Mouse (Mus musculus): ENCODE measurements around the gene Robo1. TPM values are rescaled to one million over a fixed set of nuclear protein-coding genes. Genes with fewer than 3 reads are reported as not detected.

The Robo1 gene
- polyA plus RNA-seq, 1 experiment from 2014 or later, result 5.7 TPM

DNA sequence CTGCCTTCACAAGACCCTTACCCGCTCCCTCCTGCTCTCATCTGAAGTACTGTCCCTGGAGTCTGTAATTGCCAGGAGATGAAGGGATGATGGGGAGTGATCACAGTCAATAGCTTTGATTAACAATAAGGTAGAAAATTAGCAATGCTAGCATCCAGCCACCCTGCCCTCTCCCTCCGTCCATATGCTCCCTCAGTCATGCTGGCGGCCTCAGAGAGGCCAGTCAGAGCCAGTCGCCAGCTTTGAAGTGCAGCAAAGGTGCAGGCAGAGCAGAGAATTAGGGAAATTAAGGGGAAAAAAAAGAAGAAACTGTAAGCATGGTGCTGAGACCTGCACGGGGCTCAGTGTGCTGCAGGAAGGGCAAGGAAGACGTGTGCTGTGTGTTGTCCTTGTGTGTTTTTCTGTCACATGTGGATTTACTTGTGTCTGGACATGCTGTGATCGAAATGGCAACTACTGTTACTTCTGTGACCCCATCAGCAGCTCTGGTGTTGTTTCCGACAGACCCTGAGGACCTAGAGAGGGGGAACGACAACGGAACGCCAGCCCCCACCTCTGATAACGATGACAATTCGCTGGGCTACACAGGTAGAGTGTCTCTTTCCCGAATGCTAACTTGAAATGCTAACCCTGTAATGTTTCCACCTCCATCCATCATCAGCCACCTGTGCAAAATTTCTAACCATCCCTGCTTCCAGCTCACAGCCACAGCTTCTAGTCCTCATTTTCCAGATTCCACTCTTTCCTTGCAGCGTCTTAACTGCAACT, 255.3 kb downstream of the Robo1 start:
- Histone ChIP-seq H3K4me3 (ENCODE audit: low read depth, low read length) (no peak overlapping the region), H3K4me1 (ENCODE audit: control insufficient read depth, low read depth, low read length) (no peaks in the 10 kb centered on the region), H3K27me3 (ENCODE audit: control insufficient read depth, insufficient read depth, low read depth, low read length) (no peaks in the 10 kb centered on the region), H3K27ac (ENCODE audit: low read length) (no peak overlapping the region), H3K36me3 (ENCODE audit: control insufficient read depth, insufficient read depth) (no peaks in the 10 kb centered on the region), H3K9ac (ENCODE audit: low read depth, low read length) (no peak overlapping the region), H3K9me3 (replicated peaks; ENCODE audit: control insufficient read depth, low read length) (no peaks in the 10 kb centered on the region), H3K4me2 (ENCODE audit: low read depth, low read length) (no peak overlapping the region)
- 24% methylated on average over 15 of the region's 15 CpGs for WGBS (ENCODE audit: insufficient replicate concordance)
- no peak for ATAC-seq (ENCODE audit: low read depth)

DNA sequence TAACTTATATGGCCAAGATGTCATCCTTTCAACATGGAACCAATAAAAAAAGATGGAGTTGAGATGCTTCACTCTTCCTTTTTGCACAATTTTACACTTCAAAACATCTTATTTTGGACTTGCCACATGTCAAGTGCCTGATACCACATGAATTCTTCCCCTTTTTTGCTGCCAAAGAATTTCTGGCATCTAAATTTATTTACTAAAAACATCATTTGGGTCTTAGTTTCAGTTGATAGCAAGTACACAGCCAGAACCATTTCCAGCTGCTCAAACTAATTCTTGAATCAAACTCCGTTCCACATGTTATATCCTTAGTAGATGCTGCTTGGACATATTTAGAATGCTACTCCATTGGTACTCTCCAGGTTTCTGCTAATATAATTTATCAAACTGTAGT, 267.1 kb downstream of the Robo1 start:
- H3K9me3 ChIP-seq (replicated peaks; ENCODE audit: control insufficient read depth, low read length), result no peaks in the 10 kb centered on the region
- H3K9ac ChIP-seq (ENCODE audit: low read depth, low read length), result no peak overlapping the region
- WGBS (ENCODE audit: insufficient replicate concordance), result 78% methylated on average over 1 of the region's 1 CpGs
- H3K36me3 ChIP-seq (ENCODE audit: control insufficient read depth, insufficient read depth), result no peaks in the 10 kb centered on the region
- H3K27ac ChIP-seq (ENCODE audit: low read length), result no peak overlapping the region
- H3K27me3 ChIP-seq (ENCODE audit: control insufficient read depth, insufficient read depth, low read depth, low read length), result no peaks in the 10 kb centered on the region
- no peak for ATAC-seq (ENCODE audit: low read depth)
- no peak overlapping the region for H3K4me2 ChIP-seq (ENCODE audit: low read depth, low read length)
- no peaks in the 10 kb centered on the region for H3K4me1 ChIP-seq (ENCODE audit: control insufficient read depth, low read depth, low read length)
- H3K4me3 ChIP-seq (ENCODE audit: low read depth, low read length), result no peak overlapping the region

DNA sequence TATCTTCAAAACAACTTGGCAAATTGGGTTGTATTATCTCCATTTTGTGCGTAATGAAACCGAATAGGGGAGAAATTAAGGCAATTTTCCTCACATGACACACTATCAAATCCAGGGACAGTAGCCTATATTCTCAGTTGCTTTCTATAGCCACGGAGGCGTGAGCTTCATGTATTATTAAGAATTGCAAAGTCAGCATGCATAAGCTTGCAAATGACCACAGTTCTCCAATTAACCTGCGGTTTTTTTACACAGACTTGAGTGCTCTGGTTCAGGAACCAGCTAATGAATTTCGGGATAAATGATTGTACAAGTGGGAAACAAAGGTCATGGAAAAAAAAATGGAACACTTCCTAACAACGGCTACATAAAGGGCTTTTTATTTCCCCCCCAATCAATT, 268.9 kb downstream of the Robo1 start:
- Histone ChIP-seq H3K36me3 (ENCODE audit: control insufficient read depth, insufficient read depth) (no peaks in the 10 kb centered on the region), H3K27me3 (ENCODE audit: control insufficient read depth, insufficient read depth, low read depth, low read length) (no peaks in the 10 kb centered on the region), H3K9ac (ENCODE audit: low read depth, low read length) (no peak overlapping the region), H3K4me2 (ENCODE audit: low read depth, low read length) (no peak overlapping the region), H3K9me3 (replicated peaks; ENCODE audit: control insufficient read depth, low read length) (no peaks in the 10 kb centered on the region), H3K4me3 (ENCODE audit: low read depth, low read length) (no peak overlapping the region), H3K27ac (ENCODE audit: low read length) (no peak overlapping the region), H3K4me1 (ENCODE audit: control insufficient read depth, low read depth, low read length) (no peaks in the 10 kb centered on the region)
- 58% methylated on average over 7 of the region's 7 CpGs for WGBS (ENCODE audit: insufficient replicate concordance)
- ATAC-seq (ENCODE audit: low read depth), result no peak

DNA sequence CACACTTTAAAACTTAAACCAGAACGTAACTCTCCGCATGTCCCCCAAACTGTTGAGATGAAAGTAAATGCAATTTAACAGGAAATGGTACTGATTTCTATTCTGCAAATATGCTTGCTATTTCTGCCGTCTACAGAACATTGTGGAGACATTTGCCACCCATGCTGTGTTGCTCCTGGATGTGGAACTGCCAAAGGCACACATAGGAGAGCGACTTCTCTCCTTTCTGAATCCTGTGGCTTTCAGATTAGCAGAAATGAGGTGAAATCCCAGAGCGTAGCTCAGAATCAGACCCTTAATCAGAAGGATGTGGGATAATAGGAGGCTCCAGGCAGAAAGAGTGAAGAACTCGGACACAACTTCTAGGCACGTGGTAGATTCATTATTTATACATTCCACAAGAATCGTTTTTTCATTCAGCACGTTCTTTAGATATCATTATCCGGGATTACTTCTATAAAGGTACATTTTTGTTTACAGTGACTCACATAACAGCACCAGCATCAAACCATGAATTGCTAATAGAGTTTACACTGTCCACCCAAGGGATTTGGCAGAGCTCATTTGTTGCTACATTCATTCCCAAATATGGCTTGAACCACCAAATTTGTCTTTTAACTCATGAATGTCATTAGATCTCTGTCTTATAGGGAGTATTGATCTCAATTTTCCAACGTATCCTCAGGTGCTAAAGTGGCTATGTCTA, 276.5 kb downstream of the Robo1 start:
- Histone ChIP-seq H3K4me2 (ENCODE audit: low read depth, low read length) (no peak overlapping the region), H3K9me3 (replicated peaks; ENCODE audit: control insufficient read depth, low read length) (no peaks in the 10 kb centered on the region), H3K4me1 (ENCODE audit: control insufficient read depth, low read depth, low read length) (no peaks in the 10 kb centered on the region), H3K27me3 (ENCODE audit: control insufficient read depth, insufficient read depth, low read depth, low read length) (no peaks in the 10 kb centered on the region), H3K9ac (ENCODE audit: low read depth, low read length) (no peak overlapping the region), H3K36me3 (ENCODE audit: control insufficient read depth, insufficient read depth) (no peaks in the 10 kb centered on the region), H3K27ac (ENCODE audit: low read length) (no peak overlapping the region), H3K4me3 (ENCODE audit: low read depth, low read length) (no peak overlapping the region)
- no peak for ATAC-seq (ENCODE audit: low read depth)
- 58% methylated on average over 11 of the region's 11 CpGs for WGBS (ENCODE audit: insufficient replicate concordance)

DNA sequence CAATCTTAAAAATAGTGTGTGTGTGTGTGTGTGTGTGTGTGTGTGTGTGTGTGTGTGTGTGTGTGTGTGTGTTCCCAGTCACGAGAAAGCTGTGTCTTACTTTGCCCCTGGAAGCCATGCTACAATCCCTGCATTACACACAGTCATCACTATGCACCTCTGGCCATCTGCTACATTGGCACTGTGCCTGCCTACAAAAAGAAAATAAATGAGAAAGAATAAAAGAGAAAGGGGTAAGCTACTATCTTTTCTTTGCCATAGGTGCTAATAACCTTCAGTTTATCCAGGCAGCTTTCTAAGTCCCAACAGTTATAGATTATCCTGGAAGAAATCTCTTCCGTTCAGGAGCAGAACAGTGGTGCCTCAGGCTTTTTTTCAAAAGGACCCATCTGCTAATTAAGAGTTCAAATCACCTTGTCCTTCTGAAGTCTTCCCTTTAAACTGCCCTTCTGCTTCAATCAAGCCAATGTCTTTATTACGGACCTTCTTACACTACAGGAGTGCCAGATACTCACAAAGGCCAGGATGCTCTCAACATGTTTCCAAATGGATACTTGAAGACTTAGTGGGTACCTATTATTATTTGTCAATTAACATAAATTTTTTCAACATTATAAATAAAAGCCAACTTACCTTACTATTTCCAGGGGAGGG, 277.2 kb downstream of the Robo1 start:
- Histone ChIP-seq H3K27me3 (ENCODE audit: control insufficient read depth, insufficient read depth, low read depth, low read length) (no peaks in the 10 kb centered on the region), H3K9me3 (replicated peaks; ENCODE audit: control insufficient read depth, low read length) (no peaks in the 10 kb centered on the region), H3K4me3 (ENCODE audit: low read depth, low read length) (no peak overlapping the region), H3K36me3 (ENCODE audit: control insufficient read depth, insufficient read depth) (no peaks in the 10 kb centered on the region), H3K4me1 (ENCODE audit: control insufficient read depth, low read depth, low read length) (no peaks in the 10 kb centered on the region), H3K27ac (ENCODE audit: low read length) (no peak overlapping the region), H3K4me2 (ENCODE audit: low read depth, low read length) (no peak overlapping the region), H3K9ac (ENCODE audit: low read depth, low read length) (no peak overlapping the region)
- no peak for ATAC-seq (ENCODE audit: low read depth)
- WGBS (ENCODE audit: insufficient replicate concordance), result 64% methylated on average over 3 of the region's 3 CpGs

DNA sequence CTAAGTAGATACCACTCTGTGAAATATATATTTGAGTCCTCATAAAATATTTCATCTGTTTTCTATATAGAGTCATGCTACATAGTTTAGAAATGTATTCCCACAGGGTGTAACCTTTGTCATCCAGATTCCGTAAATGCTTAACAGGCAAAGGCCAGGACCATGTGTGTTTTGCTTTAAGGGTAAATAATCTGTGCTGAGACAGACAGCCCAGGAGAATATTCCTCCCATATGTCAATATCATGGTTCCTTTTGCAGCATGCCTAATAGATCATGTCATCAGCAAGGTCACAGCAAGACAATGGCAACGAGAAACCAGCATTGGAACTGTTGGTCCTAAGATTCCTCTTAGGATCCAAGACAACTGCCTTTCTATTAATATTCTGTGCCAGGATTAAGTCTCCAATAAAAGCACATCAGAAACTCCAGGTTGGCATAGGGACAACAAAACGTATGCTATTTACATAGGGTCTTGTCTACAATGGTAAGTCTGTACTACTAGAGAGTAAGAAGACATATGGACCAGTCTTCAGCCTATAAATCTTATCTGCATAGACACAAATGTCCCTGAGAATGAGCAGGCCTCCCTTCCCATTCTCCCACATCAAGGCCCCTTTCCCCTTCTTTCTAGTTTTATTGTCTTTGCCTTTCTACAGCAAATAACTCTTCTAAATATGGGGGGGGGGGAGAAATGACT, 279.4 kb downstream of the Robo1 start:
- no peaks in the 10 kb centered on the region for H3K27me3 ChIP-seq (ENCODE audit: control insufficient read depth, insufficient read depth, low read depth, low read length)
- no peak overlapping the region for H3K27ac ChIP-seq (ENCODE audit: low read length)
- no peaks in the 10 kb centered on the region for H3K9me3 ChIP-seq (replicated peaks; ENCODE audit: control insufficient read depth, low read length)
- H3K36me3 ChIP-seq (ENCODE audit: control insufficient read depth, insufficient read depth), result no peaks in the 10 kb centered on the region
- H3K4me1 ChIP-seq (ENCODE audit: control insufficient read depth, low read depth, low read length), result no peaks in the 10 kb centered on the region
- no peak for ATAC-seq (ENCODE audit: low read depth)
- no peak overlapping the region for H3K4me3 ChIP-seq (ENCODE audit: low read depth, low read length)
- H3K4me2 ChIP-seq (ENCODE audit: low read depth, low read length), result no peak overlapping the region
- no peak overlapping the region for H3K9ac ChIP-seq (ENCODE audit: low read depth, low read length)
- 58% methylated on average over 3 of the region's 3 CpGs for WGBS (ENCODE audit: insufficient replicate concordance)

DNA sequence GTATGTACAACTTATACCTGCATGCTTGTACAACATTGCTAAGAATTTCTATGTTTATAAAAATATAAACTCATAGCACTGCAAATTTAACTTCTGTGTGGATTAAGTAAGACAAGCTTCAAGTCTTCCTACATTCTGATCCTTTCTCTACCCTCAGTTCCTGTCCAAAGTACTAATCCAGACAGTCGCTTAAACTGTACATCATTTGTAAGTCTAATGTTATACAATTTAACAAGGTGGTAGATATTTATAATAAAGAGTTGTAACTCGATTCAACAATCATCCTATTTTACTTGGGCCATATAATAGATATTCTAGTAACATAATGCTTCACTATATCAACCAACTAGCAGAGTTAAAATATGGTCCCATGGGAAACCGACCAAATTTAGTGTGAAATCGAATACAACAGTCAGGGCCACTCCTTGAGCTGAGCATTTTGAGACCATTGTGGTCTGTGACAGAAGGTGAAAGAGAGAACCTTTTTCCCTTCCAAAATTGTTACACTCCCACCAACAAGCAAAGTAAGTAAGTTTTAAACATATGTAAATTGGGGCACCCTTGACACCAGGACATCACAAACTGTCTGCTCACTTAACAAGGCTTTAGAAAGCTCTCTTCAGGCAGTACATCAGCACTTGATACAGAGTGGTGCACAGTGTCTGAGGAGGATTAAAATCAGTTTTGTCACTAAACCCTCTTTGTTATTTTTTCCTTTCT, 295.5 kb downstream of the Robo1 start:
- no peaks in the 10 kb centered on the region for H3K27me3 ChIP-seq (ENCODE audit: control insufficient read depth, insufficient read depth, low read depth, low read length)
- no peak for ATAC-seq (ENCODE audit: low read depth)
- 54% methylated on average over 4 of the region's 4 CpGs for WGBS (ENCODE audit: insufficient replicate concordance)
- H3K36me3 ChIP-seq (ENCODE audit: control insufficient read depth, insufficient read depth), result no peaks in the 10 kb centered on the region
- no peaks in the 10 kb centered on the region for H3K4me1 ChIP-seq (ENCODE audit: control insufficient read depth, low read depth, low read length)
- no peak overlapping the region for H3K4me3 ChIP-seq (ENCODE audit: low read depth, low read length)
- H3K27ac ChIP-seq (ENCODE audit: low read length), result no peak overlapping the region
- no peak overlapping the region for H3K4me2 ChIP-seq (ENCODE audit: low read depth, low read length)
- no peak overlapping the region for H3K9ac ChIP-seq (ENCODE audit: low read depth, low read length)
- H3K9me3 ChIP-seq (replicated peaks; ENCODE audit: control insufficient read depth, low read length), result no peaks in the 10 kb centered on the region

DNA sequence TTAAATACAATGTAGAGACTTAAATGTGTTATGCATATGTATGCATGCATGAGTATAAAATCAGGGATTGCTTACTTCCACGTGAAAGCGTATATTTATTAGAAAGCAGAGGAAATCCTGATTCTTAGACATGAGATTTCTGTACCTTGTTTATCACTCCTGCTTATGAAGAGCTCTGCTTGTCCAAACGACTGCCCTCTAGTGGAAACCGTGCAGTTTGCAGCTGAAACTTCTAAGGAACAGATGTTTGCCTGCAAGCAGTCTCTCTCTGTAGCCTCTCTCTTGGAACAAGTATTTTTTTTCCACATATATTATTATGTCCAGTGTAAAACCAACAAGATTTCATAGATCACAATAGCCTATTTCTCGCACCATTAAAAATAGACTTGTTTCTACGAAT, 297.0 kb downstream of the Robo1 start:
- ATAC-seq (ENCODE audit: low read depth), result no peak
- Histone ChIP-seq H3K9me3 (replicated peaks; ENCODE audit: control insufficient read depth, low read length) (no peaks in the 10 kb centered on the region), H3K4me3 (ENCODE audit: low read depth, low read length) (no peak overlapping the region), H3K36me3 (ENCODE audit: control insufficient read depth, insufficient read depth) (no peaks in the 10 kb centered on the region), H3K27ac (ENCODE audit: low read length) (no peak overlapping the region), H3K4me2 (ENCODE audit: low read depth, low read length) (no peak overlapping the region), H3K4me1 (ENCODE audit: control insufficient read depth, low read depth, low read length) (no peaks in the 10 kb centered on the region), H3K9ac (ENCODE audit: low read depth, low read length) (no peak overlapping the region), H3K27me3 (ENCODE audit: control insufficient read depth, insufficient read depth, low read depth, low read length) (no peaks in the 10 kb centered on the region)
- 14% methylated on average over 6 of the region's 6 CpGs for WGBS (ENCODE audit: insufficient replicate concordance)
